Mouse (Mus musculus): ENCODE results near the gene Cd33.

Cd33 gene

DNA sequence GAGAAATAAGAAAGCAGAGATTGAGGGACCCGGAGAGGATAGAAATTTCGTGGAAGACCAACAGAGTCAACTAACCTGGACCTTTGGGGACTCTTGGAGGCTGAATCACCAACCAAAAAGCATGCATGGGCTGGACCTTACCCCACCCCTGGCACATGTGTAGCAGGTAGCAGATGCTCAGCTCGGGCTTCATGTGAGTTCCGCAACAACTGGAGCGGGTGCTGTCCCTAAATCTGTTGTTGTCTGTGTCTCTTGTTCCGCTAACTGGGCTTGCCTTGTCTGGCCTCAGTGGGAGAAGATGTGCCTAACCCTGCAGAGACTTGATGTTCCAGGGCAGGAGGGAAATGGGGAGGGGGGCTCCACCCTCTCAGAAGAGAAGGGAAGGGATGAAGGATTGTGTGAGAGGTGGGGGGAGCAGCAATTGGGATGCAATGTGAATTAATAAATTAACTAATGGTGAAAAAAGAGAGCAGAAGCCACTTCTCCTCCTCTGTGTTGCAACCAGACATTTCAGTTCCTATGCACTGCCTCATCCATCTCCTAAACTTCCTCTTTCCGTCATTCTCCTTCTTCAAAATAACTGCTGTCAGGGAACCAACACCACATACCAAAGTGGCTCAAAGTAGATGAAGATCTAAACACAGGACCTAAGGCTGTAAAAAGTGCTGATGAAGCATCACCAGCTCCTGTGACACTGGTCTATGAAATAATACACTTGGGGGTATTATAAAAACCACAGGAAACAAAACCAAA is at the start of gene Cd33:
Cd33 (minus strand) TSS at position 204 of the 753 bp plus-strand sequence.
- DNase-seq (ENCODE audit: low read depth): no peak

DNA sequence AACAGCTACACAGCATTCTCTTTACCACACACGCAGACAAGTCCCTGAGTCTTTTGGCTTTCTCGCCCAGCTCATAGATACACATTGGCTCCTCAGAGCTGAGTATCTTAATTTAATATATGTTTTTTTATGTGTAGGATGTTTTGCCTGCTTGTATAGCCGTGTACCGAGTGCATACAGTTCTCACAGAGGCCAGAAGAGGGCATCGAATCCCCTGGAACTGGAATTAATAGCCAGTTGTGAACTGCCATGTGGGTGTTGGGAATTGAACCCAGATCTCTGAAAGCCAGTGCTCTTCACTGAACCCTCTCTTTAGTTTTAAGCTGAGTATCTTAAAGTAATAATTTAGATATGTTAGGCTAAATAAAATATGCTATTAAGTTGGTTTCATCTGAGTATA is 40.6 kb upstream of the Cd33 start:
- DNase-seq (ENCODE audit: low read depth): peak; percentile 27

DNA sequence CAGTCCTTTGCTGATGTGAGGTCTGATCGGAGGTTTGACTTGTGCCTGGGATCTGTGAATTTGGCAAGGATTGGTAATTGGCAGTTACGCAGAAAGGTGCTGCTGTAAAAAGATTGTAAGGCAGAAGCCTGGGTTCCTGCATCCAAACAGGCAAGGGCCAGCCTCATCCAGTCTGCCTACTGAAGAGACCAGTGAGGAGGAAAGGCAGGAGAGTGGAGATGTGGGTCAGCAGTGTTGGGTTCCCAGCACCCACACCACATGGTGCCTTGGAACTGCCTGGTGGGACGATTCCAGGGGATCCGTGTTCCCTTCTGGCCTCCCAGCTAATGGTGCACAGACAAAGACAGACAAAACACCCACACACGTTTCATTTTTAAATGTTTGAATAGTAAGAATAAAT is 36.3 kb upstream of the Cd33 start:
- peak; percentile 38 for DNase-seq (ENCODE audit: low read depth)

DNA sequence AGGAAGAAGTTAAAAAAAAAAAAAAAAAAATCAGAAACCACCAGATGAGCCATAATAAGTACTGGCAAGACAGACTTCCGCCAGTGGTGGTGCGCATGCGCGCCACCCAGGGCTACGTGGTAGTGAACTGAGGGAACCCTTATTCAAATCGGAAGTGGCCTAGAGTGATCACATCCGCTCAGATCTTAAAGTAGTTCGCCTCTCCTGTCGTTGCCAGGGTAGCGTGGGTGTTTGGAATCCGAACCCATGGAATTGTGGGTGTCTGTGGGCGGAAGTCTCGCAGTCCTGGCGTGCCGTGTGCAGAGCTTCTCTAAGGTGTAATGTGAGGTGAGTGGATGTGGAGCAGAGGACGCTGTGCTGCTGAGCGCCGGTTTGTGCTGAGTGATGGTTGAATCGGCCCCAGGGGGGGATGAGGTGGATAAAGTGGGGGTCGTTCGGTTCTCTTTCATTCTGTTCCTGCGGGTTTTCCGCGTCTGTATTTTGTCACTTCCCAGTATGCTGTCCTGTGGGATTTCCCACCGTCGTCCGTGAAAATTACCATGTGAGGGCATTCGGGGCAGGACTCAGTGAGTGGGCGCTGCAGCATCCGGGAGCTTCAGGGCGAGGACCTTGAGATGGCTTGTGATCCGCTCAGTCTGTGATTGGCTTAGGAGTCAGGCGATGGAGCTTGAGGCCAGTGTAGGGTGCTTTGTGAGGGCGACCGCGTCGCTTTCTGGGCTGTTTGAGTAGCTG is 35.4 kb upstream of the Cd33 start, which contains the start of gene Zfp719:
Zfp719 (plus strand) TSS at position 171 of the 732 bp plus-strand sequence.
- peak; percentile 98 for DNase-seq (ENCODE audit: low read depth)

DNA sequence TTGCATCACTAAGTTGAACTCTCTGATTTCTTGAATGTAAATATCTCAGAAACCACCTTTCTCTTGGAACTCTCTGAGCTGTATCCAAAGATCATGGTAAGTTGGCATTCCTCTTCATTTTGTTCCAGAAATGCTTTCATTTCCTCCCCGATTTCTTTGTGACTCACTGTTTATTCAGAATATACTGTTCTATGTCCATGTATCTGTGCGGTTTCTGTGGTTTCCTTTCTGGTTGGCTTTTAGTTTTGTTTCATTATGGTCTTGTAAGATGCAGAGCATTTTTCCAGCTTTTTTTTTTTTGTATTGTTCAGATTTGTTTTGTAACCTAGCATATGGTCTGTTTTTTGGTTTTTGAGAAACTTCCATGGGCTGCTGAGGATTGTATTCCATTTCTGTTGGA is 27.0 kb upstream of the Cd33 start:
- peak; percentile 46 for DNase-seq (ENCODE audit: low read depth)

DNA sequence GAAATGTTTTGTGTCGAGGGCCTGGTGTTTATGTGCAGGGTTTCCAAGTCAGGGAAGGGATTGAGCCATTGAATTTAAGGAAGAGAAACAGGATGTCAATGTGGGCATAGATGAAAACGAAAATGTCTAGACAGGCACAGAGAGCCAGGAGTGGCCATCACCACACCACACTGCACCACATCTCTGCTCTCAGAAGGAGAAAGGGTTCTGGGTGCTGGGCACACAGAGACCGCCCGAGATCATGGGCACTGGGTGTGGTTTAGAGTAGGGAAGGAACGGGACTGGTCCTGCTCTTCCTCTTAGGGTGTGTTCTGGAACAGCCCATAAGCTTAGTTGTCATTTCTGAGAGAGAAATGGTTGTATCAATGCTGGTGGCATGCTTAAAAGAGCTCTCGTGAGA is 19.1 kb upstream of the Cd33 start:
- DNase-seq (ENCODE audit: low read depth): no peak

DNA sequence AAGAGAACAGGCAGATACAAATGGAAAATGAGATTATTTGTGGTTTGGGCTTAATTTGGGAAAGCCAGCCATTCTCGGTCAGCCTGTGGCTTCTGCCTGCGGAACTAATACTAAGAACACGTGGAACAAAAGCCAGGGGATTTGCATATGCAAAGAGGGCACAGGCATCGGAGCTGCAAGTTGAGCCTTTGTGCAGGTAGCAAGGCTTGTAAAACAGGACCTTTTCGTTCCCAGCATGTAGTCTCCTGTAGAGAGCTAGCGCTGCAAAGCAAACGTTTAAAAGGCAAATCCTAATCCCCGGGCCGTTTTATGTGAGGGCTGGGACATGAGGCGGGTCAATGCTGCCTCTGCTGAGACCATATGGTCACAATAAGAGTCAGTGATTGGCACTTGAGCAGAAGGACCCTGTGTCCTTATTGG is 18.4 kb upstream of the Cd33 start:
- peak; percentile 58 for DNase-seq (ENCODE audit: low read depth)

DNA sequence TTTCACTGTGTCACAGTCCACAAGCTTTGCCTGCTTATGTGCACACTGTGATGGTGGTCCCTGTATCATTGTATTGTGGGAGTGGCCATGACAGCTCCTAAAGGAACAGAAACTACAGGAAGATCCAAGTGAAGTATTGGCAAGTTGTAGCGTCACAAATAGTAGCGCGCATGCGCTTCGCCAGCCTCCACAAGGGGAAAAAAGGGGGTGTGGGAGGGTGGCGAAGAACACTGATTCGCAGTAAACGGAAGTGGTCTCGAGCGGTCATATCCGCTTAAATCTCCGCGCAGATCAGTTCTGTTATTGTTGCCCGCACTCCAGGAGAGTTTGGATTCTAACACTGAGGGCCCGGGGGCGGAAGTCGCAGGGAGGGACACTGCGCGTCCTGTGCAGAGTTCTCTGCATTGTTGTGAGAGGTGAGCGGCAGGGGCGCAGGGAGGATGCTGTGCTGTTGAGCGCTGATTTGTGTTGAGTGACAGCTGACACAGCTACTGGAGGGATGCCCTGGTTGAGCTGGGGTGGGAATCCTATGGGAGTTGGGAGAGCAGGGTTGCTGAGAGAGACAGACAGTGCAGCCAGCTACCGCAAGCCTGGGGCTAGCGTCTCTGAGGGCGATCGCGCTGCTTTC is 17.9 kb upstream of the Cd33 start, which contains the start of gene Zfp658:
Zfp658 (plus strand) TSS at position 251 of the 628 bp plus-strand sequence.
- peak; percentile 95 for DNase-seq (ENCODE audit: low read depth)

DNA sequence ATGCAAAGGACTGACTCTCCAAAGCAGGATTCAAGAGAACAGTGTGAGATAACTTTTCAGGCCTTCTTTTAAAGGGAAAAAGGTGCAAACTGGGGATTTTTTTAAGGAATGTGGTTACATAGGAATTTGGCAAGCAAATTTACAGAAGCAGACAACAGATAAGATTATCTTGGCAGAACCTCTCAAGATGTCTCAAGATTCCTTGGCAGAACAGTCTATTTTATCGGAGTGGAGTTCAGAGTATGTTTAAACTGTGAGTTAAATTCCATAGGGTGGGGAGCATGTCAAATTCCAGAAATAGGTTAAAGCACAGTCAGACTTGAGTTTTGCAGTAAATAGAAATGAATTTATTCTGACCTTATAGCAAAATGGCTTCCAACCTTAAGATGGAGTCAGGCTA is 12.7 kb upstream of the Cd33 start:
- DNase-seq (ENCODE audit: low read depth): peak; percentile 76

DNA sequence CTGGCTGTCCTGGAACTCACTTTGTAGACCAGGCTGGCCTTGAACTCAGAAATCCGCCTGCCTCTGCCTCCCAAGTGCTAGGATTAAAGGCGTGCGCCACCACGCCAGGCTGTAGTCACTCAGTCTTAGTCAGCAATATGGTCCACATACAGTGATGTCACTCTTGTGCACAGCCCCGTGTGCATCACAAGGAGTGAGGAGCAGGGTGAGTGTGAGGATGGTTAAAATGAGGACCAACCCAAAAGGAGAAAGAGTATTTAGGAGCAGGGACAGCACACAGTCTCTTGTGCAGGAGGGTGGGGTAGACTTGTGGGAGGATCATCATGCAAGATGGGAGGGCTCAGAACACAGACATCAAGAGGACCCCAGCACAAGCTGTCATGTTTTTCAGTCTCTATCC is 11.1 kb upstream of the Cd33 start:
- DNase-seq (ENCODE audit: low read depth): no peak

DNA sequence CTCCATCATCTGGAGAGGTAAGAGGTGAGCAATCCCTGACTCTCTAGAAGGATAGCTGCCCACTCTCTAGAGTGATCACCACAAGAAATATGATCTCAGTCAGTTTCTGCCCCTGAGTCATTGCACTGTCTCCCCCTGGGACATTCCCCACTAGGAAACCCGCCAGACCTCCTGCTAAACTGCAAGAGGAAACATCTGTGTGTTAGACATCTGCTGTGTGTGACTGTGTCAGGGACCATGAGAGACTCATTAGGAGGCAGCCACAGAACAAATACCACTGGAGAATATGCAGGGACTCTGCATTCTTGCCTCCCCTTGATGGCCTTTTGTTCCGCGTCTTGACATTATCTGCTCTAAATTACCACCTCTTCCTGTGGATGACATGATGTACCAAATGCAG is 10.3 kb upstream of the Cd33 start:
- DNase-seq (ENCODE audit: low read depth): peak; percentile 93

DNA sequence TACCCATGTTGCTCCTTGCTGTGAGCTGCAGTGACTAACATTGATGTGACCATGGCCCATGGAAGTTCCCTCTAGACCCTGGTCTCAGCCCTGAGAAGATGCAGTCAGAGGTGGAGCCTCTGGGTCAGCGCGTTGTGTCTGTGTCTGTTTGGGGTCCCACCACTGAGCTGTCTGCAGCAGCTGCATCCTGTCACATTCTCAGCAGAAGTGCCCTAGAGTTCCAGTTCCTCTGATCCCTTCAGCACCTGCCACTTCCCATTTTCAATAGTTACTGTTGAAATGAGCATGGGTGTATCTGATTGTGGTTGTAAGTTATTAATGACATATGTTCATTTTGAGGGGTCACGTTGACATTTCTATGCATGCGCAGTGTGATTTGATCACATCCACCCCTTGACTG is 8.9 kb upstream of the Cd33 start:
- no peak for DNase-seq (ENCODE audit: low read depth)

DNA sequence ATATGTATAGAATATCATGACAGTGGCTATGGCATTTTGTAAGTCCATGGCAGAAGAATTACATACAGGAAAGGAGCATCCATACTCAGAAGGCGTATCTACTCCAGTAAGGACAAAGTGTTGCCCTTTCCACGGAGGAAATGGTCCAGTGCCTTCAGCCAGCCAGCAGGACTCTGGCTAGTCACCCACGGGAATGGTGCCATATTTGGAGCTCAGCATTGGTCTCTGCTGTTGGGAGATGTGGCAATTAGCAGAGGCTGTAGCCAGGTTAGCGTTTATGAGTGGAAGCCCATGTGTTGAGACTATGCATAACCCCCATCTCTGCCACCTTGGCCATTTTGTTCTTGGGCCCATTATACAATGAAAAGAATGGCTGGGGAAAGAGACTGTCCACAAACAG is 4.0 kb upstream of the Cd33 start:
- DNase-seq (ENCODE audit: low read depth): peak; percentile 29

DNA sequence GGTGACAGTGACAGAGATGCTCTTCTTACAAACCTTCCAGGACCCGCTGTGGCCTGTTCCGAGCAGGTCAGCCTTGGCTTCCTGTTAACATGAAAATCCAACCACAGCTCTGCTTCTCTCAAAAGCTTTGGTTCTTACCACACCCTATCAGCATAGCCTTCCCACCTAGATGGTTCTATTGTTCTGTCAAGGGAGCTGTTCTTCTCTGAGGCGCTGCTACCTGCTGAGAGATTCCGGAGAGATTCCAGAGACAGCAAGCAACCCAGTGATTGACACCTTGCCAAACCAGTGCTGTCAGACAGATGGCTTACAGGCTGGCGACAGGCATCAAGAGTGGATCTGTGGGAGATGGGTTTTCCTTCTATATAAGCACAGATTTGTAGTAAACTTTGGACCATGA is 3.4 kb upstream of the Cd33 start:
- DNase-seq (ENCODE audit: low read depth): no peak

DNA sequence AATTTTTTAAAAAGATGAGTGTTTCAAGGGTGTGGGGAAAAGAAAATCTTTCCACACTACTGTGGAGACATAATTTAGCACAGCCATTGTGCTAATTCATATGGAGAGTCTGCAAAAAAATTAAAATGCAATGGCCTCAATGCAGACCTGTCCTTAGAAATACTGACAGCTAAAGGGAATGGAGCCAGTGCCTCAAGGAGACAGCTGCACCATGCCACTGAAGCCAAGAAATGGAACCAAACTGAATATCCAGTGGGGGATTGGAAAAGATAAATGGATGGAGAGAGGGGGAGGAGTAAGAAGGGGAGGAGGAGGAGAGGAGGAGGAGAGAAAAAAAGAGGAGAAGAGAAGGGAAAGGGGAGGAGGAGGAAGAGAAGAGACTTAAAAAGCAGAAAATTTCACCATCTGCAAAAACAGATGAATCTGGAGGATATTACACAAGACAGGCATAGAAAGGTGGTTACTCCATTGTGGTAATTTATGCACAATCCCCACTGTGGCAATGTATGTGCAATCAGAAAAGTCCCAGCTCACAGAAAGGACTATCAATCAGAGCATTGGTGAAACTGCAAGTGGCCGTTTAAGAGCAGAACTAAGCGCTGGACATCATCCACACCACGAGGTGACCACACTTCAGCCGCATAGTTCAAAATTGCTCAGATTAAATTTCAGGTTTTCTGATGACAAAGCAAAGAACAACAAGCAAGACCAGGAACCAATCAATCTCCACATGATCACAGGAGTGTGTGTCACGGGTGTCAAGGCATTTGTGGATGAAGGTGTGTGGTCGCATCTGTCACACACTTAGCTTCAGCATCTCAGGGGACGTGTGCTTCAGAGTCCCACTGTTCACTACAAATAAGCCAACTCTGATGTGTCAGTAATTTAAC is 1.7 kb upstream of the Cd33 start:
- peak; percentile 65 for DNase-seq (ENCODE audit: low read depth)

DNA sequence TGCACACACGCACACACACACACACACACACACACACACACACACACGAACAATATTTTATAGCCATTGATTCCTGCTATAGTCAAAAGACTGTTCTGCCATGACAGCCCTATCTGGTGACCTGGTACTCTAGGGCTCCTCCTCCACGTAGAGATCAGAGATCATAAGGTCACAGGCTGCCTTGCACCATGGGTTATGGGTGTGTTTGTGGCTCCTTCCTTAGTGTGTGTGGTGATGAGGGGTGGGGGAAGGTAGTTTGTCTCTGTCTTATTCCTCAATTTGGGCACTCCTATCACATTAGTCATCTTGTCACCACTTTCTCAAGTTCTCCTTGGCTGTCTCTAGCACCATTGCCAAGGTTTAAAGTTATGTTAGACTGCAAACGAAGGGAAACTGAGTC is 5.7 kb downstream of the Cd33 start:
- no peak for DNase-seq (ENCODE audit: low read depth)

DNA sequence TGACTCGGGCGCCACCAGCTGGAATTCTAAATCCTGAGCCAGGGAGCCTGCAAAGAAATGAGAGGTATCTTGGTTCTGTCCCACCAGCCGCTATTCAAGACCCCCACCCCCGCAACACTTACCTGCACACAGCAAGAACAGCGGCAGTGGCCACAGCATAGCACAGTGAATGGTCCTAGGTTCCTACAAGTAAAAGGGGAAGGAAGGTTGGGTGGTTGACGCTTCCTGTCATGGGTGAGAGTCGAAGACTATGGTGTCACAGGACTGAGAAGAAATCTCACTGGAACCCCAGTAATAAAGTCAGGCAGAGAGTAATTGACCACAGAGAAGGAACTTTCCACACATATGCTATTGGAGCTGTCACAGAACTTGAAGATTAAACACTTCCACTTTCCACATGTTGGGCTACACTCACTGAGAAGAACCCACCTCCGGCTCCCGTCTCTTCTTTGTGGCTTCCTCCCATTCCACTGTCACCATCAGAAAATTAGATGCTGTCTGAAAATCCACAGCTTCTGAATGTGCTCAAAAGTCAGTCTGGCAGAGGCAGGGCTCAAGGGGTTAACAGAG is 11.2 kb downstream of the Cd33 start:
- DNase-seq (ENCODE audit: low read depth): no peak

DNA sequence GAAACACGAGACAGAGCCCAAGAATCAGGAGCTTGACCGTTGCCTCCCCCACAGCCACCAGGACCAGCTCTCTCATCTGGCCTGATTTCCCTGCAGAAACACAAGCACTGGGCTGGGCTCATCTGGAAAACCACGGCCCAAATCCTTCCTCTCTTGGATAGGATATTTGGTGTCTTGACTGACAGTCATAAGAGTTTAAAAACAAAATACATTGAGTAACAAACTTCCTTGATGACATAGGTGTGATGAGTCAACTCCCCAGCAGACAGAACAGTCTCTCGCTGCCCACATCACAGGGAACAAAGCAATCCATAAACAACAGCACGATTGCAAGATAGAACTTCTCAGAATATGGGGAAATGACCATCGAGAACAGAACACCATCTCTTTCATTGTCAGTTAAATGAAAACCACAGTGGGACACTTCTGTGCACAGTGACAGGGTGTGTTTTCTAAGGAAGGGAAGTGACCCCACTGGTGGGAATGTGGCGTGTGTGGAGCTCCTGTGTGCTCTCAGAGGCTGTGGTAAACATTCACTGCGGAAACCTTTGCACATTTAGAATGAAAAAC is 13.9 kb downstream of the Cd33 start:
- DNase-seq (ENCODE audit: low read depth): peak; percentile 64

DNA sequence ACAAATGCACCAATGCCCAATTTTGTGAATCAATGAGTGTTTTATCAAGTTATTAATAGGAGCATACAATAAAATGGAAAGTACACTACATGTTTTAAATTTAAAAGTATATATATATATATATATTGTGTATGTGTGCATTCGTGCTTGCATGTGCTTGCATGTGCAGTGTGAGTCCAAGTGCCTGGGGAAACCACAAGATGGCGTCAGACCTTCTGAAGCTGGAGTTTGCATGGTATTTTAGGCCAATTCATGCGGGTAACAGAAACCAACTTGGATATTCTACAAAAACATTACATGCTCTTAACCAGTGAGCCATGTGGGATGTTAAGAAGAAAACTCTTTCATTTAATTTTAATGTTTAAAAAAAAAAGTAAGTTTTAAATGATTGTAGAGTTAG is 18.9 kb downstream of the Cd33 start:
- peak; percentile 75 for DNase-seq (ENCODE audit: low read depth)

DNA sequence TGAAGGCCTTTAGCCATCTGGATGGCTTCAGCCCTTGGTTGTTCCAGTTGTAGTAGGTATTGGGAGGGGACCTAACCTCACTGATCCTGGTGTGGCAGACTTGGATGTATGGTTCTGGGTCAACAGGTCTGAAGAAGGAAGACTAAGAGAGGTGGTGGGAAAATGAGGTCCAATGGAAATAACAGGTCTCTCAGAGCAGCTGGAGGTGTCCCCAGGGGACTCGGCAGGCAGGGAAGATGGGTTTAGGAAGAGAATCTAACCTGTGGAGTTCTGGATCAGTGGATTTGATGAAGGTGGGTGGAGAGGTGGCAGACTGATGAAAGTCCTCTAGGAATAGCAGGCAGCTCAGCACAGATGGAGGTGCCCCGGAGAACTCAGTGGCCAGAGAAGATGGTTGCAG is 21.5 kb downstream of the Cd33 start:
- no peak for DNase-seq (ENCODE audit: low read depth)

DNA sequence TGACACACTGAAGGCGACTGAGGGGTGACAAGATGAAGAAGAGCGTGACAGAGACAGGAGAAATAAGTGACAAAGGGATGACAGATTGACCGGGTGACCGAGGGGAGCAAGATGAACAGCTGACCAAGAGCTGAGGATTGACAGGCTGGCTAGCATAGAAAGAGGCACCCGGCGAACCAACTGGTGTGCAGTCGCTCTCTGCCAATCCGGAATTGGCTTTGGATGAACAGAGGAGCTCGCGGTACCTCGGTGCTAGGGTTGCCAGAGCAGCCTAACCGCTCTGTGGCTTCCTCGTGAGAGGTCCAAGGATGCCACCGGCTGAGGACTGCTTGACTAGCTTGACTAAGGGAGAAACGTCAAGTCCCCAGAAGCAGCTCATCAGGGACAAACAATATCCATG is 25.9 kb downstream of the Cd33 start:
- DNase-seq (ENCODE audit: low read depth): no peak
